In the genomic region with DNA sequence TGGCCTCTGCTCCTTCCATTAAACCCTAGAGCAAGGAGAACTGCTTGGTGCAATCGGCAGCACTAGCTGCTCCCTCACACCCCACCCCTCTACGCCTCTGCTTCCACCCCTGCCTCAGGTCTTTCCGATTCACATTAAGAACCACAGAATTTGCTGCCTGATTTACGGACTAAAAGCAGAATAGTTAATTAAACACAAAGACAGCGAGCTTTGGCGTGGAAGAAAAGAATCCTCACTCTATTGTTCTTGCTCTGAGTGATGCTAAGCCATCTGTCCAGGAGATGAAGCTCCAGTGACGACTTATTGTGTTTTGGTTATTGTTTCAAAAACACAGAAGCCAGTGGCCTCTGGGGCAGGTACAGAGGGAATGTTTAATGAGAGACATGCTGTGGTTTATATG, we compare ENCODE assay signal across 14 mouse cellular contexts.
DNase-seq lines count a peak whose midpoint lies in the region; ATAC-seq lines count a peak whose summit lies in the region.
"Had no signal": no experiment of that assay in that cellular context is flagged by ENCODE, and none has a peak within 500 bp of the region (broad histone marks: within the 10 kb centered on the region; RNA-seq: fewer than 3 reads in every experiment).

No protein-coding gene starts in this region.

- WGBS in embryonic facial prominence, embryonic 10.5 days, result 17% methylated on average over 7 of the region's 7 CpGs
- 6% methylated on average over 7 of the region's 7 CpGs for WGBS in hindbrain, embryonic 16.5 days

- no peak for ATAC-seq in hindbrain, embryonic 16.5 days
- ATAC-seq: Patski had no signal

- no peaks in the 10 kb centered on the region for H3K27me3 ChIP-seq in embryonic facial prominence, embryonic 10.5 days (replicated peaks; ENCODE audit: low read depth, poor library complexity, severe bottlenecking)
- no peaks in the 10 kb centered on the region for H3K27me3 ChIP-seq in hindbrain, embryonic 16.5 days (replicated peaks; ENCODE audit: control insufficient read depth, insufficient read depth, low read length)
- H3K27me3 ChIP-seq: lung, embryonic 15.5 days; Patski had no signal

- peak overlapping the region; percentile 24 for H3K27ac ChIP-seq in embryonic facial prominence, embryonic 10.5 days (replicated peaks)
- 0 out of 2 replicates have a peak overlapping the region, but pooled peaks have one; percentile 10 for H3K27ac ChIP-seq in hindbrain, embryonic 16.5 days (ENCODE audit: low read depth, low read length)
- H3K27ac ChIP-seq: lung, embryonic 15.5 days had no signal

- H3K9ac ChIP-seq in hindbrain, embryonic 16.5 days (ENCODE audit: low read depth, low read length), result no peak overlapping the region
- H3K9ac ChIP-seq: lung, embryonic 15.5 days had no signal

- DNase-seq in Muller cell, postnatal 12 days (ENCODE audit: inconsistent ontology term), result peak; percentile 50
- DNase-seq in embryonic facial prominence, embryonic 10.5 days (ENCODE audit: low spot score), result no peak
- DNase-seq in neural tube, embryonic 10.5 days (ENCODE audit: extremely low spot score, low spot score), result peak; percentile 27
- DNase-seq in layer of hippocampus, adult 9-10 months (ENCODE audit: low spot score), result no peak
- no peak for DNase-seq in right cerebral cortex, postnatal 4 days
- no peak for DNase-seq in spleen, postnatal 14 days (ENCODE audit: low spot score in 2 of 2)
- no peak for DNase-seq in cerebellum, adult 8-10 months
- DNase-seq: adrenal gland, postnatal 36 days; cerebellum, adult 11-12 months; kidney, postnatal 25 days; liver had no signal

- no peaks in the 10 kb centered on the region for H3K9me3 ChIP-seq in embryonic facial prominence, embryonic 10.5 days
- H3K9me3 ChIP-seq in hindbrain, embryonic 16.5 days (ENCODE audit: control insufficient read depth, low read length), result no peaks in the 10 kb centered on the region
- H3K9me3 ChIP-seq: lung, embryonic 15.5 days had no signal

- H3K36me3 ChIP-seq in embryonic facial prominence, embryonic 10.5 days (replicated peaks), result no peaks in the 10 kb centered on the region
- no peaks in the 10 kb centered on the region for H3K36me3 ChIP-seq in hindbrain, embryonic 16.5 days (ENCODE audit: control insufficient read depth, insufficient read depth, low read length)
- H3K36me3 ChIP-seq: lung, embryonic 15.5 days had no signal

- H3K4me3 ChIP-seq in embryonic facial prominence, embryonic 10.5 days, result no peak overlapping the region
- no peak overlapping the region for H3K4me3 ChIP-seq in hindbrain, embryonic 16.5 days (ENCODE audit: low read length)
- H3K4me3 ChIP-seq: lung, embryonic 15.5 days had no signal

- no peak overlapping the region for H3K4me2 ChIP-seq in hindbrain, embryonic 16.5 days (ENCODE audit: low read length)
- H3K4me2 ChIP-seq: lung, embryonic 15.5 days had no signal

- peaks cover 23% of the 10 kb centered on the region for H3K4me1 ChIP-seq in embryonic facial prominence, embryonic 10.5 days
- peaks cover 5% of the 10 kb centered on the region; the same call in 1 of the 2 replicates for H3K4me1 ChIP-seq in hindbrain, embryonic 16.5 days (ENCODE audit: control insufficient read depth, insufficient read depth, low read depth, low read length)
- H3K4me1 ChIP-seq: lung, embryonic 15.5 days had no signal

Comparison
In these comparisons a context has a peak if more than half of its experiments do, and no peak if none do; other contexts are left out.
1. DNase-seq: peak in Muller cell, postnatal 12 days (single experiment) and neural tube, embryonic 10.5 days (single experiment); none in embryonic facial prominence, embryonic 10.5 days (single experiment), layer of hippocampus, adult 9-10 months (single experiment), right cerebral cortex, postnatal 4 days (single experiment), spleen, postnatal 14 days (0 of 2) and cerebellum, adult 8-10 months (single experiment).